Mouse (Mus musculus): ENCODE results near the gene Slc52a3. TPM values are rescaled to one million over a fixed set of nuclear protein-coding genes. Genes with fewer than 3 reads are reported as not detected.
A peak's percentile ranks its signal among the peaks of the same experiment; 100 is the strongest.
"Not testable (repeated sequence)": the region's sequence is repeated elsewhere in the genome, so short reads cannot be mapped to it uniquely, and the experiment has no call there.

Gene Slc52a3
- polyA plus RNA-seq, 1 experiment from 2014 or later: 3.6 TPM

GRCm38 (mm10) chr2:151986958-151987357 lies 9.4 kb upstream of the Slc52a3 start:
- no peaks in the 10 kb centered on the region for H3K27me3 ChIP-seq (ENCODE audit: control insufficient read depth, insufficient read depth, low read length)
- H3K4me2 ChIP-seq (replicated peaks; ENCODE audit: low read depth, low read length): no peak overlapping the region
- H3K27ac ChIP-seq (ENCODE audit: low read length): no peak overlapping the region
- no peak overlapping the region for H3K9ac ChIP-seq (replicated peaks; ENCODE audit: low read depth, low read length)
- H3K4me1 ChIP-seq (ENCODE audit: control insufficient read depth, insufficient read depth, low read length): no peaks in the 10 kb centered on the region
- H3K36me3 ChIP-seq (ENCODE audit: control insufficient read depth, insufficient read depth, low read length): no peaks in the 10 kb centered on the region
- 78% methylated on average over 8 of the region's 8 CpGs for WGBS
- H3K4me3 ChIP-seq (ENCODE audit: low read depth, low read length): no peak overlapping the region
- no peaks in the 10 kb centered on the region for H3K9me3 ChIP-seq (ENCODE audit: control insufficient read depth, low read depth, low read length)
- no peak for ATAC-seq (ENCODE audit: insufficient number of reproducible peaks, insufficient read depth, low FRiP score, low read depth)

GRCm38 (mm10) chr2:151988978-151989377 lies 7.3 kb upstream of the Slc52a3 start:
- Histone ChIP-seq H3K36me3 (ENCODE audit: control insufficient read depth, insufficient read depth, low read length) (no peaks in the 10 kb centered on the region), H3K4me3 (ENCODE audit: low read depth, low read length) (no peak overlapping the region), H3K27ac (ENCODE audit: low read length) (no peak overlapping the region), H3K9ac (replicated peaks; ENCODE audit: low read depth, low read length) (no peak overlapping the region), H3K4me2 (replicated peaks; ENCODE audit: low read depth, low read length) (no peak overlapping the region), H3K9me3 (ENCODE audit: control insufficient read depth, low read depth, low read length) (no peaks in the 10 kb centered on the region), H3K27me3 (ENCODE audit: control insufficient read depth, insufficient read depth, low read length) (no peaks in the 10 kb centered on the region), H3K4me1 (ENCODE audit: control insufficient read depth, insufficient read depth, low read length) (no peaks in the 10 kb centered on the region)
- ATAC-seq (ENCODE audit: insufficient number of reproducible peaks, insufficient read depth, low FRiP score, low read depth): no peak
- WGBS: 68% methylated on average over 2 of the region's 2 CpGs

GRCm38 (mm10) chr2:151990985-151991394 lies 5.3 kb upstream of the Slc52a3 start:
- no peaks in the 10 kb centered on the region for H3K27me3 ChIP-seq (ENCODE audit: control insufficient read depth, insufficient read depth, low read length)
- H3K9ac ChIP-seq (replicated peaks; ENCODE audit: low read depth, low read length): no peak overlapping the region
- H3K4me2 ChIP-seq (replicated peaks; ENCODE audit: low read depth, low read length): no peak overlapping the region
- no peaks in the 10 kb centered on the region for H3K36me3 ChIP-seq (ENCODE audit: control insufficient read depth, insufficient read depth, low read length)
- no peak overlapping the region for H3K4me3 ChIP-seq (ENCODE audit: low read depth, low read length)
- no peaks in the 10 kb centered on the region for H3K4me1 ChIP-seq (ENCODE audit: control insufficient read depth, insufficient read depth, low read length)
- ATAC-seq (ENCODE audit: insufficient number of reproducible peaks, insufficient read depth, low FRiP score, low read depth): no peak
- H3K27ac ChIP-seq (ENCODE audit: low read length): no peak overlapping the region
- WGBS: 13% methylated on average over 1 of the region's 1 CpGs
- no peaks in the 10 kb centered on the region for H3K9me3 ChIP-seq (ENCODE audit: control insufficient read depth, low read depth, low read length)

GRCm38 (mm10) chr2:151991446-151991845 lies 4.9 kb upstream of the Slc52a3 start:
- Histone ChIP-seq H3K4me1 (ENCODE audit: control insufficient read depth, insufficient read depth, low read length) (no peaks in the 10 kb centered on the region), H3K27ac (ENCODE audit: low read length) (no peak overlapping the region), H3K27me3 (ENCODE audit: control insufficient read depth, insufficient read depth, low read length) (no peaks in the 10 kb centered on the region), H3K9ac (replicated peaks; ENCODE audit: low read depth, low read length) (no peak overlapping the region), H3K36me3 (ENCODE audit: control insufficient read depth, insufficient read depth, low read length) (no peaks in the 10 kb centered on the region), H3K9me3 (ENCODE audit: control insufficient read depth, low read depth, low read length) (no peaks in the 10 kb centered on the region), H3K4me2 (replicated peaks; ENCODE audit: low read depth, low read length) (no peak overlapping the region), H3K4me3 (ENCODE audit: low read depth, low read length) (no peak overlapping the region)
- no peak for ATAC-seq (ENCODE audit: insufficient number of reproducible peaks, insufficient read depth, low FRiP score, low read depth)
- WGBS: 37% methylated on average over 5 of the region's 5 CpGs

- H3K27me3 ChIP-seq (ENCODE audit: control insufficient read depth, insufficient read depth, low read length): no peaks in the 10 kb centered on the region
- ATAC-seq (ENCODE audit: insufficient number of reproducible peaks, insufficient read depth, low FRiP score, low read depth): no peak
- no peak overlapping the region for H3K9ac ChIP-seq (replicated peaks; ENCODE audit: low read depth, low read length)
- no peak overlapping the region for H3K27ac ChIP-seq (ENCODE audit: low read length)
- no peak overlapping the region for H3K4me3 ChIP-seq (ENCODE audit: low read depth, low read length)
- H3K4me1 ChIP-seq (ENCODE audit: control insufficient read depth, insufficient read depth, low read length): no peaks in the 10 kb centered on the region
- no peaks in the 10 kb centered on the region for H3K36me3 ChIP-seq (ENCODE audit: control insufficient read depth, insufficient read depth, low read length)
- 13% methylated on average over 22 of the region's 22 CpGs for WGBS
- H3K4me2 ChIP-seq (replicated peaks; ENCODE audit: low read depth, low read length): peak overlapping the region; percentile 27
- no peaks in the 10 kb centered on the region for H3K9me3 ChIP-seq (ENCODE audit: control insufficient read depth, low read depth, low read length)
Measured at GRCm38 (mm10) chr2:151994350-151995122, 1.8 kb upstream of the Slc52a3 start.

GRCm38 (mm10) chr2:151997190-151997575 lies 872 bp downstream of the Slc52a3 start:
- whole genome bisulfite sequencing: 53% methylated on average over 2 of the region's 2 CpGs

GRCm38 (mm10) chr2:151997776-151998504 lies 1.6 kb downstream of the Slc52a3 start:
- H3K27ac ChIP-seq (ENCODE audit: low read length): no peak overlapping the region
- no peaks in the 10 kb centered on the region for H3K27me3 ChIP-seq (ENCODE audit: control insufficient read depth, insufficient read depth, low read length)
- H3K4me2 ChIP-seq (replicated peaks; ENCODE audit: low read depth, low read length): no peak overlapping the region
- no peak overlapping the region for H3K9ac ChIP-seq (replicated peaks; ENCODE audit: low read depth, low read length)
- no peaks in the 10 kb centered on the region; the same call in 1 of the 2 replicates for H3K4me1 ChIP-seq (ENCODE audit: control insufficient read depth, insufficient read depth, low read length)
- no peaks in the 10 kb centered on the region for H3K9me3 ChIP-seq (ENCODE audit: control insufficient read depth, low read depth, low read length)
- no peak overlapping the region for H3K4me3 ChIP-seq (ENCODE audit: low read depth, low read length)
- H3K36me3 ChIP-seq (ENCODE audit: control insufficient read depth, insufficient read depth, low read length): no peaks in the 10 kb centered on the region
- 44% methylated on average over 8 of the region's 8 CpGs for WGBS
- ATAC-seq (ENCODE audit: insufficient number of reproducible peaks, insufficient read depth, low FRiP score, low read depth): no peak

More at GRCm38 (mm10) chr2:151997190-151997575, 872 bp downstream of the Slc52a3 start:
- H3K27ac ChIP-seq (ENCODE audit: low read length); H3K36me3 ChIP-seq (ENCODE audit: control insufficient read depth, insufficient read depth, low read length); H3K4me1 ChIP-seq (ENCODE audit: control insufficient read depth, insufficient read depth, low read length); H3K9me3 ChIP-seq (ENCODE audit: control insufficient read depth, low read depth, low read length); H3K4me3 ChIP-seq (ENCODE audit: low read depth, low read length); H3K9ac ChIP-seq (replicated peaks; ENCODE audit: low read depth, low read length); H3K4me2 ChIP-seq (replicated peaks; ENCODE audit: low read depth, low read length); H3K27me3 ChIP-seq (ENCODE audit: control insufficient read depth, insufficient read depth, low read length); ATAC-seq (ENCODE audit: insufficient number of reproducible peaks, insufficient read depth, low FRiP score, low read depth): not testable (repeated sequence)

- no peak overlapping the region for H3K27ac ChIP-seq (ENCODE audit: low read length)
- no peak overlapping the region for H3K4me3 ChIP-seq (ENCODE audit: low read depth, low read length)
- H3K9ac ChIP-seq (replicated peaks; ENCODE audit: low read depth, low read length): no peak overlapping the region
- no peaks in the 10 kb centered on the region for H3K27me3 ChIP-seq (ENCODE audit: control insufficient read depth, insufficient read depth, low read length)
- WGBS: 66% methylated on average over 9 of the region's 9 CpGs
- no peaks in the 10 kb centered on the region; the same call in 1 of the 2 replicates for H3K4me1 ChIP-seq (ENCODE audit: control insufficient read depth, insufficient read depth, low read length)
- no peaks in the 10 kb centered on the region for H3K9me3 ChIP-seq (ENCODE audit: control insufficient read depth, low read depth, low read length)
- no peak overlapping the region for H3K4me2 ChIP-seq (replicated peaks; ENCODE audit: low read depth, low read length)
- ATAC-seq (ENCODE audit: insufficient number of reproducible peaks, insufficient read depth, low FRiP score, low read depth): no peak
- no peaks in the 10 kb centered on the region for H3K36me3 ChIP-seq (ENCODE audit: control insufficient read depth, insufficient read depth, low read length)
Measured at GRCm38 (mm10) chr2:151998505-151998899, 2.2 kb downstream of the Slc52a3 start.
